Mouse (Mus musculus): Measurements from ENCODE around the gene Rfx2. TPM values are rescaled to one million over a fixed set of nuclear protein-coding genes. Genes with fewer than 3 reads are reported as not detected.

Rfx2 gene
- total RNA-seq, 2 experiments from 2014 or later = 8.2 to 10.6 TPM

DNA sequence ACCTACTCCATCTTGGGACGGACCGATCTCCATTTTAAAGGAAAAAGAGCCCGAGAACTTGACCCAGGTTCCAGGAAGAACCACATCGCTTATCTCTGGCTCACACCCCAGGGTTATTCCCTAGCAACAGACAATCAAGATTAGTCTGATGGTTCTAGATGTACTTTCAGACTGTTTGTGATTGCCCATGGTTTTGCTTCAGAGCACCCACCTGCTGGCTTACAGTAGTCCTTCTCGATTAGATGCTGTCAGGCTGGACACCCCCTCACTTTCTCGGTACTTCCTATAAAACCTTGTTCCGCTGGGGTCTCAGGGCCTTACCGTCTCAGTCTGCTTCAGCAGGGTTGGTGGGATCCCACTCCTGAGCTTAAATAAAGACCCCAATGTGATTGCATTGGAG lies 5.5 kb upstream of the Rfx2 start:
- no peak for DNase-seq (ENCODE audit: low spot score in 2 of 2)

DNA sequence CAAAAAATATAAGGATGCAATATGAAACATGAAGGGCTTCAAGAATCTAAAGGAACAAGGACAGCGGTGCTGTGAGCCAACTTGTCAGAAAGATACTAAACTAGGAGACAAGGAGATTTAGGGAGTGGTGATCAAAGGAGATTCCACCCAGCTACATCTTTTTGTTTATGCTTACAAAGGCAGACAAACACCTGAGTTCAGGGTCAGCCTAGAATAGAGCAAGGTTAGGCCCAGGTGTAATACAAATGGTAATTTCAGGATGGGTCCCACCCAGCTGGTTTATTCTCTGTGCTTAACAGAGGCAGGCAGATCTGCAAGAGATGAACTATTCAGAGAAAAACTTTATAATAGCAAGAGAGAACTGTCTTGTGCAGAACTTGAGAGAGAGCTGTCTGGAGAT lies 2.6 kb upstream of the Rfx2 start:
- no peak for DNase-seq (ENCODE audit: low spot score in 2 of 2)

DNA sequence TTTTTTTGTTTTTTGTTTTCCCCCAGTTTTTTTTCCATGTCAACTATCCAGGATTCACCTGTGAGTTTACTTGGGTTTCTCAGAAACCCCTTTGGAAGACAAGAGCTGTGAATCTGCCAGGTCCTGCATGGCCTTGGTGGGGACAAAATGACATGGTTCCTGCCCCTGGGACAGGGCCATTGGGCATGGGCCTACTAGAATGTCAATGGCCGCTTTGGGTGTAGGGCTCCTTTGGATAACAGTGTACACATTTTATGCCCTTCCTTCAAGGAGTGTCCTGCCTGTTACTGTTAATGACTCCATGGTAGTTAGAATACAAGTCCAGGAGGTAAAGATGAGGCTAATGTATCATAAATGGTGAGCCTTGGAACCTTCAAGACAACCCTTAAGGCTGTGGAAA lies 2.1 kb upstream of the Rfx2 start:
- DNase-seq (ENCODE audit: low spot score in 2 of 2) = no peak

DNA sequence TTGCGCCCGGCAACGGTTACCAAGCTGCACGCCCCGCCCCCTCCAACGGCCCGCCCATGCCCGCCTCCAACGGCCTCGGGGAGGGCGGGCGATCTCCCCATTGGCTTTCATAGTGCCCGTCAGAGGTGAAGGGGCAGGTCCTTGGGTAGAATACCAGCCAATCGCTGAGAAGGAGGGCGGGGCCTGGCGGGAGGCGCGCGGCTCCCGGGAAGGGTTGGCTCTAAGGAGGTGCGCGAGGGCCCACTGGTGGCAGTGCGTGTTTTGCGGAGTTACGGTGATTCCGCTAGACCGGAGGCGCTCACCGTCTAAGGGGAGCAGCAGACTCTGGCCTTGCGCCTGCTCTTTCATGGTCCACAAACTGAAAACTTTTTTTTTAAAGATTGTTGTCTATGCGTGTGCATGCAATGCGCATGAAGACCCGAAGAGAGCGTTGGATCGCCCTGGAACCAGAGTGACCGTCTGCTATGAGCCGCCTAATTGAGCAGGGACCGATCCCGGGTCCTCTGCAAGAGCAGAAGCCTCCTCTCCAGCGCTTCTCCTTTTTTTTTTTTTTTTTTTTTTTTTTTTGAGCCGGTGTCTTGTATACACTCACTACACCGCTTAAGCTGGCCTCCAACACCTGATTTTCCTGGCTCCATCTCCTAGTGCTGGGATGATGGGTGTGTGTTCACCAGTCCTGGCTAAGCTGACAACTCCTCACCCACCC lies 451 bp upstream of the Rfx2 start:
- DNase-seq (ENCODE audit: low spot score in 2 of 2) = peak; percentile 98 to 99

DNA sequence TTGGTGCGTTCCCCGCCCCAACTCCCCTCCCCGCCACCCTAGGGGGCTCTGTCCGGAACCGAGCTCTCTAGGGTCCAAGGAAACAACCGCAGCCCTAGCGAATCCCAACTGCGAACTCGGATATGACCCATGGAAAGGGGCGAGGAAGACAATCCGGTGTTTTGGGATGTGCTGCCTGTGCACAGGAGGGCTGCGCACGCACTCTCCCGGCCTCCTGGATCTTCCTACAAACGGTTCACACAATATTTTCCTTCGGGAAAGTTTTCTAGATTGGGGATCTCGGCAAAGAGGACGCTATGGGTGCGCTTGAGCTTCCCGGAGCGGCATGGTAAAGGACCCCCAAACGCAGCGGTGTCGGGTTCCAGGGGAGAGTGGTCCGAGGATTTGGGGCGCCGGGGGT lies 1.0 kb downstream of the Rfx2 start:
- no peak for DNase-seq (ENCODE audit: low spot score in 2 of 2)

- DNase-seq (ENCODE audit: low spot score in 2 of 2) = no peak
These were observed 1.6 kb downstream of the Rfx2 start for GRCm38 (mm10) chr17:56829171-56829570.

DNA sequence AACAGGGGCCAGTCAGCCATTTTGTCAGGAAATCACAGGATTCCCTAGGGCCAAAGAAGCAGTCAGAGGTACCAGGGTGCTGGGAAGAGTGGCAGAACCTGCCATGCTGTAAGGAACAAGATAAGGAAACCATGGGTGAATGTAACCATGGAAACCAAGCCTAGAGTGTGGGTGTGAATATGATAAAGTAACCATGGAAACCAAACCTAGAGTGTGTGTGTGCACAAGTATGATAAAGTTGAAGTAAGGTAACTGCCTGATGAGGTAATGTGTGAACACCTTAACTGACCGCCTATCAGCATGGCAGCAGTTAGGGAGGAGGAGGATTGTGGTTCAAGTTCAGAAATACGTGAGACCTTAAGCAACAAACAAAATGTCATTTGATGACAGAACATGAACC lies 4.1 kb downstream of the Rfx2 start:
- no peak for DNase-seq (ENCODE audit: low spot score in 2 of 2)

DNA sequence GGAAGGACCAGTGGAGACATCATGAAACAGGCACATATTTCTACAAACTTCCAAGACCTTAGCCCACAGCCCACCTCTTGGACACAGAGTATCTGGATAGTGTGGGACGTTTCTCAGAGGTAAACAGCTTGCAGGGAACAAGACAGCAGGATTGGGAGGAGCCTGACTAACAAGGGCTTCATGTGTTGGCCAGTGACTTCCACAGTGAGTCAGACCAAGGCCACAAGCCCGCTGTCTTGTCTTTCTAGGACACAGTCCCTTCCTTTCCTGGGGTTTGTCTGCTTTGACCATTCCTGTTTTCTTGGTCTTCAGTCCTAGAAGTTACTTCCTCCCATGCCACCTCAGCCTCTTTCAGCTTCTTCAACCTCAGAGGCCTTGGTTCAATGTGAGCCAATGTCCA lies 7.5 kb downstream of the Rfx2 start:
- no peak for DNase-seq (ENCODE audit: low spot score in 2 of 2)

DNA sequence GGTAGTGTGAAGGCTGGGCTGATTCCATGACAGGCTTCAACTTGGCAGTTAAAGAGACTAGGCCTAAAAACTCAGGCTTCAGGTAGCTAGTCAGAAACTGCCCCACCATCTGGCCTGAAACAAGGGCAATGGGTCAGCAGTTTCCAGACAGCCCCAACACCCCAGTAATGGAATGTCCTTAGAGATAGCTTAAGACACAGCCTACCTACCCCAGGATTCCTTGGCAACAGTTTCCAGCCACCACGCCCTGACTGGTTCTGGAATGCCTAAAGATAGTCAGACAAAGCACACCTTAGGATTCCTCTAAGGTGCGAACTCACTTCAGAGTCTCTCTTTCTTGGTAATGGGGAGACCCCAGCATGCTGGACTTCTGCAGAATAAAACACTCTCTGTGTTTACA lies 8.4 kb downstream of the Rfx2 start:
- DNase-seq (ENCODE audit: low spot score in 2 of 2) = no peak

- no peak for DNase-seq (ENCODE audit: low spot score in 2 of 2)
These were observed 11.1 kb downstream of the Rfx2 start for GRCm38 (mm10) chr17:56819694-56820111.

- no peak for DNase-seq (ENCODE audit: low spot score in 2 of 2)
These were observed 11.7 kb downstream of the Rfx2 start for GRCm38 (mm10) chr17:56819032-56819545.

- DNase-seq (ENCODE audit: low spot score in 2 of 2) = no peak
These were observed 12.7 kb downstream of the Rfx2 start for GRCm38 (mm10) chr17:56818067-56818636.

DNA sequence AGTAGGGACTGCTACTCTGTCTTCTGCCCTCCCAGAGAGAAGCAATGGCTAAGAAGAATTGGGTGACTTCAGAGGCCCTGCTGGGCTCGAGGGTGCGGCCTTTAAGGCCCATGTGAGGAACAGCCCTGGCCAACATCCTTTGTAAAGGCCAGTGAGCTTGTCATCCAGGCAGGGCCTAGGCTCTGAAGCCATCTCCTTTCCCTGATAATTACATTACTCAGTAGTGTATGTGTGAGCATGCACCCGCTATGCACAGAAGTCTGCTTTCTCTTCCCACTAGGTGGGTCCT lies 15.8 kb downstream of the Rfx2 start:
- no peak for DNase-seq (ENCODE audit: low spot score in 2 of 2)

GRCm38 (mm10) chr17:56814316-56815056 lies 16.3 kb downstream of the Rfx2 start:
- peak; percentile 70 to 85 for DNase-seq (ENCODE audit: low spot score in 2 of 2)

GRCm38 (mm10) chr17:56810245-56810644 lies 20.6 kb downstream of the Rfx2 start:
- DNase-seq (ENCODE audit: low spot score in 2 of 2) = peak; percentile 69 to 87

DNA sequence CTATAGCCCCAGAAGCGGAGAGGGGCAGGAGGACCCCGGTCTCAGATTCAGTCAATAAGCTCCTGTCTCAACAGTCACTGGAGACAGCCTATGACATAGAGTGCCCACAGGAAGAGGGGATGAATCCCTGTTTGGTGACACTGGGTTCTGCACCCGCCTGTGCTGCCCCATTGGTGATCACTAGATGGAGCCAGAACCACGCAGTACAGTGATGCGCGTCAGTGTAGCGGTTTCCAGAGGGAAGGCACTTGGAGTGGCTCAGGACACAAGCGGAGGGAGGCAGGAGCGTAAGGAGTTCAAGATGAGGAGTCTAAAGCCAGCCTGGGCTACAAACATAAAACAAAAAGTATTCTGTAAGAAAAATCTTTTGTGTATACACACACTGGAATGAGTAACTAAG lies 22.3 kb downstream of the Rfx2 start:
- peak; percentile 53 to 69 for DNase-seq (ENCODE audit: low spot score in 2 of 2)

DNA sequence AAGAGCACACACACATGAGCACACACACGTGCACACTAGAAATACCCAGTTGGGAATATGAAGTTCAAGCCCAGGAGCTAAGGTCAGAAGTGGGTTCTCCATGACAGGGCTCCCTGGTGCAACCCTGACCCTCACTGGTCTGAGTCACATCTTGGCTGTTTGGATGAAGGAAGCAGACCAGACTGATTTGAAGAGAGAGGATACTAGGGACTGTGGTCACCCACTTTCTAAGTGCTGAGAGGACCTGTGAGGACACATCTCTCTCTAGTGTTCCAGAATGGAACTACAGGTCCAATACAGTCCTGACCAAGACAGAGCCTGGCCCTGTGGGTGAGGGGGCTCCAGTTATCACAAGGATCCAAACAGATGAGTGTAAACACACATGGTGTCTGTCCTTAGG lies 25.0 kb downstream of the Rfx2 start:
- DNase-seq (ENCODE audit: low spot score in 2 of 2) = no peak

- no peak for DNase-seq (ENCODE audit: low spot score in 2 of 2)
These were observed 25.9 kb downstream of the Rfx2 start for GRCm38 (mm10) chr17:56804952-56805351.

- no peak for DNase-seq (ENCODE audit: low spot score in 2 of 2)
These were observed 28.7 kb downstream of the Rfx2 start for GRCm38 (mm10) chr17:56802065-56802464.

GRCm38 (mm10) chr17:56799276-56799675 lies 31.5 kb downstream of the Rfx2 start:
- DNase-seq (ENCODE audit: low spot score in 2 of 2) = no peak

GRCm38 (mm10) chr17:56793614-56794319 lies 37.0 kb downstream of the Rfx2 start:
- DNase-seq (ENCODE audit: low spot score in 2 of 2) = no peak

- no peak for DNase-seq (ENCODE audit: low spot score in 2 of 2)
These were observed 38.2 kb downstream of the Rfx2 start for GRCm38 (mm10) chr17:56792588-56792987.
